Mouse (Mus musculus): ENCODE data around the gene Tut1. TPM values are rescaled to one million over a fixed set of nuclear protein-coding genes. Genes with fewer than 3 reads are reported as not detected.

Tut1 gene
- polyA plus RNA-seq, 1 experiment = 20.8 TPM

GRCm38 (mm10) chr19:8920836-8921291, 32.8 kb upstream of the Tut1 start:
- WGBS = under 1% methylated on average over 6 of the region's 6 CpGs
- TF ChIP-seq CTCF (IDR thresholded peaks at IDR 0.05; ENCODE audit: borderline replicate concordance, insufficient read depth, low read depth, low read length) (no peak), POLR2A (IDR thresholded peaks at IDR 0.05; ENCODE audit: borderline replicate concordance, insufficient read depth, low read length) (no peak)
- peak in 1 of 2 experiments; percentile 44 for DNase-seq
- Histone ChIP-seq H3K4me3 (replicated peaks; ENCODE audit: insufficient read depth, low read depth, low read length) (peak overlapping the region; percentile 73), H3K27ac (ENCODE audit: insufficient read depth, low read length) (peak overlapping the region; percentile 58; the same call in 1 of the 2 replicates), H3K4me1 (ENCODE audit: control insufficient read depth, insufficient read depth, low read length) (0 out of 2 replicates have a peak, but pooled peaks cover 3% of the 10 kb centered on the region), H3K27me3 (ENCODE audit: control insufficient read depth, insufficient read depth, low read length) (no peaks in the 10 kb centered on the region)

- Histone ChIP-seq H3K4me1 (ENCODE audit: control insufficient read depth, insufficient read depth, low read length) (0 out of 2 replicates have a peak, but pooled peaks cover 3% of the 10 kb centered on the region), H3K4me3 (replicated peaks; ENCODE audit: insufficient read depth, low read depth, low read length) (no peak overlapping the region), H3K27ac (ENCODE audit: insufficient read depth, low read length) (no peak overlapping the region), H3K27me3 (ENCODE audit: control insufficient read depth, insufficient read depth, low read length) (no peaks in the 10 kb centered on the region)
- no peak for TF ChIP-seq POLR2A (IDR thresholded peaks at IDR 0.05; ENCODE audit: borderline replicate concordance, insufficient read depth, low read length)
- no peak for TF ChIP-seq CTCF (IDR thresholded peaks at IDR 0.05; ENCODE audit: borderline replicate concordance, insufficient read depth, low read depth, low read length)
- DNase-seq = no peak
- 60% methylated on average over 9 of the region's 9 CpGs for WGBS
These were observed 31.9 kb upstream of the Tut1 start for GRCm38 (mm10) chr19:8921741-8922140.

GRCm38 (mm10) chr19:8926766-8927165, 26.9 kb upstream of the Tut1 start:
- TF ChIP-seq POLR2A (IDR thresholded peaks at IDR 0.05; ENCODE audit: borderline replicate concordance, insufficient read depth, low read length) = no peak
- TF ChIP-seq CTCF (IDR thresholded peaks at IDR 0.05; ENCODE audit: borderline replicate concordance, insufficient read depth, low read depth, low read length) = no peak
- no peak overlapping the region for H3K4me3 ChIP-seq (replicated peaks; ENCODE audit: insufficient read depth, low read depth, low read length)
- H3K4me1 ChIP-seq (ENCODE audit: control insufficient read depth, insufficient read depth, low read length) = peaks cover 6% of the 10 kb centered on the region; the same call in 1 of the 2 replicates
- DNase-seq = no peak
- H3K27ac ChIP-seq (ENCODE audit: insufficient read depth, low read length) = no peak overlapping the region
- no peaks in the 10 kb centered on the region for H3K27me3 ChIP-seq (ENCODE audit: control insufficient read depth, insufficient read depth, low read length)
- 69% methylated on average over 2 of the region's 2 CpGs for WGBS

- Histone ChIP-seq H3K4me3 (replicated peaks; ENCODE audit: insufficient read depth, low read depth, low read length) (no peak overlapping the region), H3K4me1 (ENCODE audit: control insufficient read depth, insufficient read depth, low read length) (peaks cover 5% of the 10 kb centered on the region; the same call in 1 of the 2 replicates), H3K27me3 (ENCODE audit: control insufficient read depth, insufficient read depth, low read length) (no peaks in the 10 kb centered on the region), H3K27ac (ENCODE audit: insufficient read depth, low read length) (no peak overlapping the region)
- 91% methylated on average over 12 of the region's 12 CpGs for WGBS
- no peak for DNase-seq
- TF ChIP-seq POLR2A (IDR thresholded peaks at IDR 0.05; ENCODE audit: borderline replicate concordance, insufficient read depth, low read length) (no peak), CTCF (IDR thresholded peaks at IDR 0.05; ENCODE audit: borderline replicate concordance, insufficient read depth, low read depth, low read length) (no peak)
These were observed 25.6 kb upstream of the Tut1 start for GRCm38 (mm10) chr19:8927891-8928525.

GRCm38 (mm10) chr19:8928689-8929223, 24.9 kb upstream of the Tut1 start:
- Histone ChIP-seq H3K27me3 (ENCODE audit: control insufficient read depth, insufficient read depth, low read length) (no peaks in the 10 kb centered on the region), H3K4me3 (replicated peaks; ENCODE audit: insufficient read depth, low read depth, low read length) (peak overlapping the region; percentile 68), H3K4me1 (ENCODE audit: control insufficient read depth, insufficient read depth, low read length) (peaks cover 5% of the 10 kb centered on the region; the same call in 1 of the 2 replicates), H3K27ac (ENCODE audit: insufficient read depth, low read length) (peak overlapping the region; percentile 41)
- DNase-seq = peak in 1 of 2 experiments; percentile 67
- TF ChIP-seq CTCF (IDR thresholded peaks at IDR 0.05; ENCODE audit: borderline replicate concordance, insufficient read depth, low read depth, low read length) = no peak
- no peak for TF ChIP-seq POLR2A (IDR thresholded peaks at IDR 0.05; ENCODE audit: borderline replicate concordance, insufficient read depth, low read length)
- 4% methylated on average over 16 of the region's 16 CpGs for WGBS

GRCm38 (mm10) chr19:8929224-8930088, 24.2 kb upstream of the Tut1 start, which contains the start of the genes Rom1 and Eml3:
Gene Rom1, minus strand, starts transcription at chr19:8929356.
Gene Eml3, plus strand, starts transcription at chr19:8929552.
- no peak for TF ChIP-seq CTCF (IDR thresholded peaks at IDR 0.05; ENCODE audit: borderline replicate concordance, insufficient read depth, low read depth, low read length)
- no peak for TF ChIP-seq POLR2A (IDR thresholded peaks at IDR 0.05; ENCODE audit: borderline replicate concordance, insufficient read depth, low read length)
- WGBS = under 1% methylated on average over 59 of the region's 74 CpGs

GRCm38 (mm10) chr19:8930117-8930516, 23.5 kb upstream of the Tut1 start:
- Histone ChIP-seq H3K4me1 (ENCODE audit: control insufficient read depth, insufficient read depth, low read length) (peaks cover 5% of the 10 kb centered on the region; the same call in 1 of the 2 replicates), H3K4me3 (replicated peaks; ENCODE audit: insufficient read depth, low read depth, low read length) (peak overlapping the region; percentile 68), H3K27me3 (ENCODE audit: control insufficient read depth, insufficient read depth, low read length) (no peaks in the 10 kb centered on the region), H3K27ac (ENCODE audit: insufficient read depth, low read length) (peak overlapping the region; percentile 73)
- TF ChIP-seq POLR2A (IDR thresholded peaks at IDR 0.05; ENCODE audit: borderline replicate concordance, insufficient read depth, low read length) (no peak), CTCF (IDR thresholded peaks at IDR 0.05; ENCODE audit: borderline replicate concordance, insufficient read depth, low read depth, low read length) (no peak)
- WGBS = 18% methylated on average over 11 of the region's 11 CpGs
- DNase-seq = no peak

More at GRCm38 (mm10) chr19:8929224-8930088, 24.2 kb upstream of the Tut1 start, which contains the start of the genes Rom1 and Eml3:
- Histone ChIP-seq H3K4me3 (replicated peaks; ENCODE audit: insufficient read depth, low read depth, low read length) (peak within 1 kb of the TSS; percentile 68), H3K4me1 (ENCODE audit: control insufficient read depth, insufficient read depth, low read length) (peaks cover 5% of the 10 kb centered on the region; the same call in 1 of the 2 replicates), H3K27me3 (ENCODE audit: control insufficient read depth, insufficient read depth, low read length) (no peaks in the 10 kb centered on the region), H3K27ac (ENCODE audit: insufficient read depth, low read length) (peak within 1 kb of the TSS; percentile 73)
- peak; percentile 77 to 85 for DNase-seq
